In the genomic region with DNA sequence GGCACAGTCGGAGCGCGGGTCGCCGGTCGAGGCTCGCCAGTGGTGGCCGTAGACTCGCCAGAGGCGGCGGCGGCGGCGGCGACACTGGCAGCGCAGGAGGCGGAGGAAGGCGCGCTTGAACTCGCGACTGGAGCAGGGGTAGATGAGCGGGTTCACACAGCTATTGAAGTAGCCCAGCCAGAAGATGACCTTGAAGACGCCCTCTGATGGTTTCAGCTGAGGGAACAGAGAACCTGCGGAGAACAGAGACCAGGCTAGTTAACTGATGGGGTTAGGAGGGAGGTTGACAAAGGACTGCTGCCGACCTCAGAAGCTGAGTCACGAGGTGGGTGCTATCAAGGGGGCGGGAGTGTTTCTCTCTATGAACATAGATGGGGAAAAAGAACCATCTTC, we compare ENCODE assay signal across 7 mouse cellular contexts. TPM values are rescaled to one million over a fixed set of nuclear protein-coding genes. Genes with fewer than 3 reads are reported as not detected.
DNase-seq lines count a peak whose midpoint lies in the region; ATAC-seq and TF ChIP-seq lines count a peak whose summit lies in the region.

No protein-coding gene starts in this region.

- peaks cover 36% of the 10 kb centered on the region for H3K27me3 ChIP-seq in lung, embryonic 14.5 days (ENCODE audit: insufficient read depth, low read length)
- H3K27me3 ChIP-seq in forebrain, embryonic 12.5 days = peaks cover 54% of the 10 kb centered on the region
- peaks cover 38% of the 10 kb centered on the region for H3K27me3 ChIP-seq in limb, embryonic 11.5 days (ENCODE audit: control insufficient read depth, insufficient read depth, low read length)
- H3K27me3 ChIP-seq in small intestine, adult 2 months (ENCODE audit: control insufficient read depth, insufficient read depth, low read length) = peaks cover 8% of the 10 kb centered on the region

- peak overlapping the region; percentile 41 for H3K4me3 ChIP-seq in lung, embryonic 14.5 days (ENCODE audit: low read depth, low read length)
- peak overlapping the region; percentile 47 for H3K4me3 ChIP-seq in forebrain, embryonic 12.5 days (replicated peaks)
- H3K4me3 ChIP-seq in limb, embryonic 11.5 days (ENCODE audit: low read depth, low read length) = peak overlapping the region; percentile 29
- H3K4me3 ChIP-seq in small intestine, adult 2 months (ENCODE audit: low read depth, low read length) = peak overlapping the region; percentile 60

- 3% methylated on average over 27 of the region's 27 CpGs for WGBS in lung, embryonic 14.5 days
- under 1% methylated on average over 27 of the region's 27 CpGs for WGBS in forebrain, embryonic 12.5 days
- WGBS in limb, embryonic 11.5 days = 1% methylated on average over 27 of the region's 27 CpGs
- 3% methylated on average over 27 of the region's 27 CpGs for WGBS in small intestine, adult 2 months

- H3K9ac ChIP-seq in lung, embryonic 14.5 days = peak overlapping the region; percentile 26; the same call in 1 of the 2 replicates
- peak overlapping the region; percentile 51; the same call in 1 of the 2 replicates for H3K9ac ChIP-seq in forebrain, embryonic 12.5 days
- H3K9ac ChIP-seq in limb, embryonic 11.5 days (ENCODE audit: low read length) = 0 out of 2 replicates have a peak overlapping the region, but pooled peaks have one; percentile 43

- no peak for DNase-seq in lung, embryonic 14.5 days
- no peak for DNase-seq in lung, postnatal 10 days
- DNase-seq in limb, embryonic 11.5 days (ENCODE audit: low spot score) = peak; percentile 50
- DNase-seq in adrenal gland, postnatal 10 days = no peak
- DNase-seq in T-cell, adult 2 months (ENCODE audit: low spot score) = no peak

- peak overlapping the region; percentile 75 for H3K4me2 ChIP-seq in lung, embryonic 14.5 days
- H3K4me2 ChIP-seq in forebrain, embryonic 12.5 days = peak overlapping the region; percentile 78
- H3K4me2 ChIP-seq in limb, embryonic 11.5 days (ENCODE audit: low read depth, severe bottlenecking) = peak overlapping the region; percentile 48

- no peaks in the 10 kb centered on the region for H3K9me3 ChIP-seq in lung, embryonic 14.5 days (ENCODE audit: low read depth, low read length)
- H3K9me3 ChIP-seq in forebrain, embryonic 12.5 days = no peaks in the 10 kb centered on the region
- H3K9me3 ChIP-seq in limb, embryonic 11.5 days (ENCODE audit: control insufficient read depth, low read length) = no peaks in the 10 kb centered on the region

- ATAC-seq in lung, embryonic 14.5 days (ENCODE audit: insufficient read depth) = no peak
- no peak for ATAC-seq in forebrain, embryonic 12.5 days (ENCODE audit: low FRiP score)
- ATAC-seq in limb, embryonic 11.5 days (ENCODE audit: insufficient number of reproducible peaks, low FRiP score, low TSS enrichment, low read depth) = no peak

- no peak for TF ChIP-seq POLR2A in small intestine, adult 2 months (IDR thresholded peaks at IDR 0.05; ENCODE audit: low read depth, low read length)

- no peak overlapping the region for H3K27ac ChIP-seq in lung, embryonic 14.5 days (ENCODE audit: low read depth)
- no peak overlapping the region for H3K27ac ChIP-seq in forebrain, embryonic 12.5 days
- H3K27ac ChIP-seq in limb, embryonic 11.5 days (replicated peaks; ENCODE audit: low read depth, low read length) = no peak overlapping the region
- no peak overlapping the region for H3K27ac ChIP-seq in small intestine, adult 2 months (ENCODE audit: insufficient read depth, low read depth, low read length)

- H3K4me1 ChIP-seq in lung, embryonic 14.5 days (ENCODE audit: insufficient read depth) = peaks cover 6% of the 10 kb centered on the region; the same call in 1 of the 2 replicates
- peaks cover 13% of the 10 kb centered on the region for H3K4me1 ChIP-seq in forebrain, embryonic 12.5 days
- H3K4me1 ChIP-seq in limb, embryonic 11.5 days (ENCODE audit: control insufficient read depth, insufficient read depth, low read length) = peaks cover 3% of the 10 kb centered on the region; the same call in 1 of the 2 replicates
- peaks cover 5% of the 10 kb centered on the region for H3K4me1 ChIP-seq in small intestine, adult 2 months (ENCODE audit: control insufficient read depth, insufficient read depth, insufficient read length, low read length)

- TF ChIP-seq CTCF in lung, embryonic 14.5 days (IDR thresholded peaks at IDR 0.05; ENCODE audit: low read depth) = no peak
- TF ChIP-seq CTCF in small intestine, adult 2 months (IDR thresholded peaks at IDR 0.05; ENCODE audit: extremely low read depth, insufficient read length, insufficient replicate concordance, low read depth, low read length) = no peak

- no peaks in the 10 kb centered on the region for H3K36me3 ChIP-seq in lung, embryonic 14.5 days (ENCODE audit: insufficient read depth)
- no peaks in the 10 kb centered on the region for H3K36me3 ChIP-seq in forebrain, embryonic 12.5 days (replicated peaks)
- no peaks in the 10 kb centered on the region for H3K36me3 ChIP-seq in limb, embryonic 11.5 days (ENCODE audit: control insufficient read depth, insufficient read depth, low read length)
- H3K36me3 ChIP-seq in small intestine, adult 2 months (ENCODE audit: control insufficient read depth, insufficient read depth, low read length) = no peaks in the 10 kb centered on the region

RNA-seq across cellular contexts. Expression of gene Adra1d, which starts 15.8 kb away (rescaled TPM):
- polyA plus RNA-seq in lung, embryonic 14.5 days (2014; fragmentation: Nextera tagmentation; extraction: Ambion mirVana) = 2.0 and 2.7 TPM in 2 replicates
- not detected in 2 replicates for polyA plus RNA-seq in forebrain, embryonic 12.5 days (2016; fragmentation: Nextera tagmentation; extraction: Ambion mirVana)
- not detected in 2 replicates for polyA plus RNA-seq in limb, embryonic 11.5 days (2014; fragmentation: Nextera tagmentation; extraction: Ambion mirVana)
- 0.20 and 0.58 TPM in 2 replicates for polyA plus RNA-seq in small intestine, adult 2 months (2012; rRNA removed)
- 10 to 100 TPM; 12.0 to 17.7 TPM for total RNA-seq in adrenal gland, postnatal 10 days (2021)

RNA-seq across cellular contexts. Expression of gene Smox, which starts 55.0 kb away (rescaled TPM):
- polyA plus RNA-seq in lung, embryonic 14.5 days (2014; fragmentation: Nextera tagmentation; extraction: Ambion mirVana) = 23.9 and 28.7 TPM in 2 replicates
- polyA plus RNA-seq in forebrain, embryonic 12.5 days (2016; fragmentation: Nextera tagmentation; extraction: Ambion mirVana) = 46.2 and 49.5 TPM in 2 replicates
- 57.4 and 59.2 TPM in 2 replicates for polyA plus RNA-seq in limb, embryonic 11.5 days (2014; fragmentation: Nextera tagmentation; extraction: Ambion mirVana)
- 14.1 and 28.7 TPM in 2 replicates for polyA plus RNA-seq in small intestine, adult 2 months (2012; rRNA removed)
- total RNA-seq in adrenal gland, postnatal 10 days (2021) = 10 to 100 TPM; 20.1 to 21.0 TPM
